Mouse (Mus musculus) embryonic facial prominence, embryonic 14.5 days (tissue): ENCODE measurements at regions not wholly inside any gene's neighbourhood (a gene's known extent, or its start where the extent isn't known, plus 50 kb on each side); places are given as distances from the start of the nearest gene placed in this dataset.

Experiments used
- ATAC-seq: fragments of 200-750 bp; cut with Nextera tagmentation; 2 replicates; pipeline ENCODE4 v1.8.0; 2017; ENCODE audit warnings: low read depth, moderate number of reproducible peaks, moderate TSS enrichment
- DNase-seq: peaks from one replicate; pipeline ENCODE4 v3.0.0-alpha.2; 2015; ENCODE audit warnings: low spot score
- H3K27ac ChIP-seq: fragments of 300-500 bp; sonication (generic); replicated peaks from 2 replicates; pipeline ENCODE4 v1.5.1; 2014; ENCODE audit warnings: low read depth, mild to moderate bottlenecking, low read length, moderate library complexity
- H3K27me3 ChIP-seq: fragments of 300-500 bp; sonication (generic); replicated peaks from 2 replicates; pipeline ENCODE4 v1.6.1; 2014; ENCODE audit warnings: low read length; ENCODE audit not compliant: control insufficient read depth, insufficient read depth
- H3K36me3 ChIP-seq: fragments of 300-500 bp; sonication (generic); 2 replicates; pipeline ENCODE4 v1.6.1; 2014; ENCODE audit warnings: low read length, mixed read lengths; ENCODE audit not compliant: control insufficient read depth, insufficient read depth
- H3K4me1 ChIP-seq: fragments of 300-500 bp; sonication (generic); 2 replicates; pipeline ENCODE4 v1.6.1; 2014; ENCODE audit warnings: antibody characterized with exemption, low read length; ENCODE audit not compliant: control insufficient read depth, insufficient read depth
- H3K4me2 ChIP-seq: fragments of 300-500 bp; sonication (generic); 2 replicates; pipeline ENCODE4 v1.6.1; 2014; ENCODE audit warnings: low read depth, mild to moderate bottlenecking, low read length, moderate library complexity, mixed read lengths
- H3K4me3 ChIP-seq: fragments of 300-500 bp; sonication (generic); 2 replicates; pipeline ENCODE4 v1.5.1; 2014; ENCODE audit warnings: low read depth, mild to moderate bottlenecking, low read length
- H3K9ac ChIP-seq: fragments of 300-500 bp; sonication (generic); 2 replicates; pipeline ENCODE4 v1.6.1; 2014; ENCODE audit warnings: low read depth, mild to moderate bottlenecking, low read length, moderate library complexity, mixed read lengths
- H3K9me3 ChIP-seq: fragments of 300-500 bp; sonication (generic); 2 replicates; pipeline ENCODE4 v1.6.1; 2016; ENCODE audit warnings: low read length; ENCODE audit not compliant: control insufficient read depth
- WGBS: fragments of 180-500 bp; shearing (Covaris S2); extraction: QIAGEN DNeasy Blood & Tissue Kit; methylation state at CpG from one replicate; pipeline ENCODE4 v1.1.7; 2014; 5-methylcytosine and 5-hydroxymethylcytosine counted together

- no peak overlapping the region for H3K4me2 ChIP-seq
- no peak for DNase-seq
- no peaks in the 10 kb centered on the region for H3K9me3 ChIP-seq
- H3K4me3 ChIP-seq = no peak overlapping the region
- WGBS = 85% methylated on average over 14 of the region's 14 CpGs
- H3K36me3 ChIP-seq = no peaks in the 10 kb centered on the region
- H3K4me1 ChIP-seq = no peaks in the 10 kb centered on the region
- no peak overlapping the region for H3K9ac ChIP-seq
- no peak overlapping the region for H3K27ac ChIP-seq
- no peaks in the 10 kb centered on the region for H3K27me3 ChIP-seq
- ATAC-seq = no peak
Observed at GRCm38 (mm10) chr17:45847701-45848378, 114.2 kb upstream of the 1600014C23Rik start.

- WGBS = 89% methylated on average over 5 of the region's 5 CpGs
- H3K4me3 ChIP-seq = no peak overlapping the region
Observed at GRCm38 (mm10) chr17:45845832-45846231, 112.2 kb upstream of the 1600014C23Rik start.

DNA sequence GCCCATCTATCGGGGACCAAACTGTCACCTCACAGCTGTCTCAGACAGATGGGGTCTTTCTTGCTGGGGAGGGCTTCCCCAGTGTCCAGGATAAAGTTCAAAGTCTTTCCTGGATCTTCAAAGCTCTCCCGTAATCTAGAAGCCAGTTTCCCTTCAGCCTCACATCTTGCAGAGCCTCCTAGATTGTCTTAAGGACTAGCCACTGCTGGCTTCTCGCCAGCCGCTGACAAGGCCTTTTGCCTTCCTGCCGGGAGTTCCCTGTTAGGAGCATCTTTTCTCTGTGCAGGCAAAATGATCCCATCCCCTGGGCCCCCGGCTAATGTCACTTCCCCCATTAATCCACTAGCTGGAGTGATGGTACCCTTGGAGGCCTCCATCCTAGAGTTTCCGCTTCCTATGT is 103.1 kb upstream of the 1600014C23Rik start:
- Histone ChIP-seq H3K9ac (no peak overlapping the region), H3K4me2 (no peak overlapping the region), H3K4me3 (no peak overlapping the region), H3K36me3 (no peaks in the 10 kb centered on the region), H3K9me3 (no peaks in the 10 kb centered on the region), H3K27ac (no peak overlapping the region), H3K4me1 (no peaks in the 10 kb centered on the region), H3K27me3 (no peaks in the 10 kb centered on the region)
- WGBS = 47% methylated on average over 7 of the region's 7 CpGs
- DNase-seq (peak; percentile 59), ATAC-seq (no peak)

More at GRCm38 (mm10) chr17:45845832-45846231, 112.2 kb upstream of the 1600014C23Rik start:
- Histone ChIP-seq H3K9me3 (0 out of 2 replicates have a peak, but pooled peaks cover 4% of the 10 kb centered on the region), H3K27me3 (no peaks in the 10 kb centered on the region), H3K36me3 (no peaks in the 10 kb centered on the region), H3K27ac (no peak overlapping the region), H3K4me1 (no peaks in the 10 kb centered on the region), H3K4me2 (no peak overlapping the region), H3K9ac (no peak overlapping the region)
- DNase-seq = no peak
- ATAC-seq = no peak

DNA sequence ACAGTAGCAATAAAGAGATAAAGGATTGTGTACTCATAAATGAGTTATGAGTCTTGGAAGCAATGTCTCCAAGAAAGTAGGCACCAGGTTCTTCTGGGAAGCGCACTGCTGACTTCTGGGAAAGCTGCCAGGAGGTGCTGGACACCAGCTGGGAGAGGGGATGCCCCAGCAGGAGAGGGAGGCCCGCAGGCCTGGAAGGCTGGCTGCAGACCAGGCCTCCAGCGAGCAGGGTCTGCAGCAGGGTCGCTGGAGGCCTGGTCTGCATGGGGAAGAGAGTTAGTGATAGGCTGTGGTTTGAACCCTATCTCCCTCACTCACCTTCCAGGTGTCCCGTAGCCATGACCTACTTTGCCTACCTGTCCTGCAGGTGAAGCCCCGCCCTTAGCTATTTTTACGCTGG is 102.6 kb upstream of the 1600014C23Rik start:
- DNase-seq (peak; percentile 41), ATAC-seq (no peak)
- 83% methylated on average over 4 of the region's 7 CpGs for WGBS

DNA sequence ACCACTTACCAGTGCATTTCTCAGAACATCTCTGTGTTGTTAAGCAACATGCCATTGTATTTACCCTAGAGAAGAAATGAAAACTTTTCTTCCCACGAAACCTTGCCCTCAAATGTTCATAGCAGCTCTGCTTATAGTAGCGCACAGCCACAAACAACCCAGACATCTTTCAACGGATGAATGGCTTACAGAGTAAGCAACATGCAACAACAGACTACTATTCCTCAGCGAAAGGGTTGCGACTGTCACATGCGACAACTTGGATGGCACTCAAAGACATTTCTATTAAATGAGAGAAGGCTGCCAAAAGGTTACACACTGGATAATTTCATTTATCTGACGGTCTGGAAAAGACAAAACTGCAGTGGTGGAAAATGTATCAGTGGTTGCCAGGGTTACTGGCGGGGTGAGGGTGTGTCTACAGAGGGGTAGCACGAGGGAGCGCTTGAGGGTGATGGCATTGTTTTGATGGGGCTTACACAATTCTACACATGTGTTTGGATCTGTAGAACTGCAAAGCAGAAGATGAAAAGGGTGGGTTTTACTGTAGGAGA is 101.0 kb upstream of the 1600014C23Rik start:
- DNase-seq (peak; percentile 49), ATAC-seq (no peak)
- 65% methylated on average over 10 of the region's 10 CpGs for WGBS
- H3K9ac ChIP-seq = no peak overlapping the region
- H3K4me1 ChIP-seq = no peaks in the 10 kb centered on the region
- H3K4me3 ChIP-seq = no peak overlapping the region
- no peak overlapping the region for H3K4me2 ChIP-seq
- H3K27ac ChIP-seq = no peak overlapping the region; the same call in 1 of the 2 replicates
- H3K9me3 ChIP-seq = peaks cover 14% of the 10 kb centered on the region
- H3K27me3 ChIP-seq = no peaks in the 10 kb centered on the region
- H3K36me3 ChIP-seq = no peaks in the 10 kb centered on the region

More for the DNA sequence above, 102.6 kb upstream of the 1600014C23Rik start:
- Histone ChIP-seq H3K9me3 (peaks cover 3% of the 10 kb centered on the region), H3K27ac (no peak overlapping the region), H3K36me3 (no peaks in the 10 kb centered on the region), H3K4me1 (no peaks in the 10 kb centered on the region), H3K4me3 (no peak overlapping the region), H3K27me3 (no peaks in the 10 kb centered on the region), H3K4me2 (no peak overlapping the region), H3K9ac (no peak overlapping the region)

GRCm38 (mm10) chr17:45830324-45830723 is 96.7 kb upstream of the 1600014C23Rik start:
- no peak overlapping the region for H3K27ac ChIP-seq
- 95% methylated on average over 5 of the region's 5 CpGs for WGBS

DNA sequence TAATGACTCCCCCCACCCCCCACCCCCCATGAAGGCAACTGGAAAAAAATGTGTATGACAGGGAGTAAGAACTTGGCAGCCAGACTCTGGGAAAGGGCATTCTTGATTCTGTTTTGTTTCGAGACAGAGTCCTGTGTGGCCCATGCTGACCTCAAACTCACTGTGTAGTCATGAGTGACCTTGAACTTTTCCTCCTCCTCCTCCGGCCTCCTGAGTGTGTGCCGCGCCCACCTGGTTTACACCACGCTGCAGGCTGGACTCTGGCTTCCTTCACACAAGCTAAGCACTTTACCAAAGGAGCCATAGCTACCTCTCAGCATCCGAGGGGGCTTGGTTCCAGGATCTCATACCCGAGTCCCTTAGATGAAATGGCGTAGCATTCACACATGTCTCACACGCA is 95.9 kb upstream of the 1600014C23Rik start:
- H3K4me3 ChIP-seq = no peak overlapping the region
- no peaks in the 10 kb centered on the region for H3K27me3 ChIP-seq
- no peak overlapping the region for H3K9ac ChIP-seq
- no peaks in the 10 kb centered on the region for H3K36me3 ChIP-seq
- H3K27ac ChIP-seq = no peak overlapping the region
- ATAC-seq (no peak), DNase-seq (no peak)
- no peak overlapping the region for H3K4me2 ChIP-seq
- 72% methylated on average over 9 of the region's 9 CpGs for WGBS
- peaks cover 14% of the 10 kb centered on the region for H3K9me3 ChIP-seq
- H3K4me1 ChIP-seq = no peaks in the 10 kb centered on the region

More at GRCm38 (mm10) chr17:45830324-45830723, 96.7 kb upstream of the 1600014C23Rik start:
- Histone ChIP-seq H3K9me3 (peaks cover 14% of the 10 kb centered on the region), H3K4me2 (no peak overlapping the region), H3K4me1 (no peaks in the 10 kb centered on the region), H3K4me3 (no peak overlapping the region), H3K27me3 (no peaks in the 10 kb centered on the region), H3K36me3 (no peaks in the 10 kb centered on the region), H3K9ac (no peak overlapping the region)
- ATAC-seq = no peak
- no peak for DNase-seq

- Histone ChIP-seq H3K36me3 (no peaks in the 10 kb centered on the region), H3K9ac (no peak overlapping the region), H3K4me2 (no peak overlapping the region), H3K27me3 (no peaks in the 10 kb centered on the region), H3K4me3 (no peak overlapping the region), H3K4me1 (no peaks in the 10 kb centered on the region), H3K27ac (no peak overlapping the region), H3K9me3 (peaks cover 14% of the 10 kb centered on the region)
- ATAC-seq (no peak), DNase-seq (no peak)
- 71% methylated on average over 11 of the region's 11 CpGs for WGBS
Observed at GRCm38 (mm10) chr17:45828843-45829242, 95.2 kb upstream of the 1600014C23Rik start.
